Mouse (Mus musculus) midbrain, postnatal 0 days (tissue): ENCODE measurements around the gene Teddm1b. TPM values are rescaled to one million over a fixed set of nuclear protein-coding genes. Genes with fewer than 3 reads are reported as not detected.

Source experiments
- ATAC-seq: fragments of 200-750 bp; cut with Nextera tagmentation; 2 replicates; pipeline ENCODE4 v1.8.0; 2017; ENCODE audit warnings: moderate number of reproducible peaks, mild to moderate bottlenecking, moderate TSS enrichment, moderate library complexity; ENCODE audit not compliant: low FRiP score
- DNase-seq: peaks from one replicate; pipeline ENCODE4 v3.0.0-alpha.2; 2015; ENCODE audit warnings: low spot score
- H3K27ac ChIP-seq: fragments of 300-500 bp; sonication (generic); 2 replicates; pipeline ENCODE4 v1.5.1; 2014; ENCODE audit warnings: low read depth, mild to moderate bottlenecking, low read length, mixed read lengths
- H3K27me3 ChIP-seq: fragments of 300-500 bp; sonication (generic); 2 replicates; pipeline ENCODE4 v1.6.1; 2014; ENCODE audit warnings: low read length, control low read depth, mixed read lengths; ENCODE audit not compliant: insufficient read depth
- H3K36me3 ChIP-seq: fragments of 300-500 bp; sonication (generic); 2 replicates; pipeline ENCODE4 v1.6.1; 2014; ENCODE audit warnings: low read length, control low read depth, mixed read lengths; ENCODE audit not compliant: insufficient read depth
- H3K4me1 ChIP-seq: fragments of 300-500 bp; sonication (generic); 2 replicates; pipeline ENCODE4 v1.6.1; 2014; ENCODE audit warnings: mild to moderate bottlenecking, control low read depth, antibody characterized with exemption, low read length, mixed read lengths; ENCODE audit not compliant: insufficient read depth
- H3K4me2 ChIP-seq: fragments of 300-500 bp; sonication (generic); 2 replicates; pipeline ENCODE4 v1.6.1; 2014; ENCODE audit warnings: low read depth, mild to moderate bottlenecking, low read length, mixed read lengths; ENCODE audit not compliant: poor library complexity, severe bottlenecking
- H3K4me3 ChIP-seq: fragments of 300-500 bp; sonication (generic); 2 replicates; pipeline ENCODE4 v1.5.1; 2014; ENCODE audit warnings: low read depth, mild to moderate bottlenecking, low read length, moderate library complexity
- H3K9ac ChIP-seq: fragments of 300-500 bp; sonication (generic); replicated peaks from 2 replicates; pipeline ENCODE4 v1.6.1; 2014; ENCODE audit warnings: mild to moderate bottlenecking, low read length, moderate library complexity, mixed read lengths; ENCODE audit not compliant: poor library complexity, severe bottlenecking
- H3K9me3 ChIP-seq: fragments of 300-500 bp; sonication (generic); 2 replicates; pipeline ENCODE4 v1.6.1; 2016; ENCODE audit warnings: low read length, control low read depth
- CTCF ChIP-seq: IDR thresholded peaks from 2 replicates; pipeline ENCODE4 v1.5.1; 2016; ENCODE audit warnings: antibody characterized with exemption, mild to moderate bottlenecking
- WGBS: fragments of 180-500 bp; shearing (Covaris S2); extraction: QIAGEN DNeasy Blood & Tissue Kit; methylation state at CpG from one replicate; pipeline ENCODE4 v1.1.7; 2014; 5-methylcytosine and 5-hydroxymethylcytosine counted together
- polyA plus RNA-seq: library from polyadenylated mRNA; unstranded; fragments of >200 nt; fragmentation: Nextera tagmentation; extraction: Ambion mirVana; gene quantifications from 2 replicates; pipeline ENCODE4 v1.2.1, GENCODE M21; 2015
- total RNA-seq: library from RNA; depleted of rRNA; stranded (reverse); fragments of >200 nt; gene quantifications from 2 replicates; pipeline ENCODE4 v1.2.3, GENCODE M21; 2014

Gene Teddm1b
- total and polyA plus RNA-seq, 2 experiments from 2014 or later, result 0.21 TPM; not detected in 1

DNA sequence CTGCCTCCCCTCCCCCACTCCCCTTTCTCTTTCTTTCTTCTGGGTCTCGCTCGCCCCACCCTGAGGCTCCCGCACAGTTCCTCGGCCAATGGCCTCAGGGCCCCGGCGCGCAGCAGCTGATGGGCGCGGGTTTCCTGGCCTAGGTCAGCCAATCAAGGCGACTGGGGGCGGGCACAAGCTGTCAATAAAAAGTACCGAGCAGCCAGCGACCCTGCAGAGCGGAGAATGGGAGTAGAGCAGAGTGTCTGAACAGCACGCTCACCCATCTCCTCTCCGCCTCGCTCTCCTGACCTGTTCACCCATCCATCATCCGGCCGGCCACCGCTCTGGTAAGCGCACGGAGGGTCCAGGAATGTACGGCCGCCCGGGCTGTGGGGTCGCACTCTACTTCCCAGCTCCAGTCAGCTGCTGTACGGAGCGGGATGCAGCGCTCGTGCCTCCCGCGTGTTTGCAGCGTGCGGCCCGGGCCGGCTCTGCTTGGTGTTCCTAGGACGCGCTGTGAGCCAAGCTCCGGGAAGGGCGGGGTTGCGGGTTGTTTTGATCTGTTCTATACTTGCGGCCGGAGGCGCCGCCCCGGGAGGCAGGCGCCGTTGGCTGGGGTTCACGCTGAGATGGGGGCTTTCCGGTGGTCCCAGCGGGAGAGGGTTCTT, 25.7 kb downstream of the Teddm1b start, which contains the start of the genes Glul and Teddm2:
TSS of gene Glul (plus strand) at position 214 of the 650 bp plus-strand sequence.
TSS of gene Teddm2 (minus strand) at position 498 of the 650 bp plus-strand sequence.
- Histone ChIP-seq H3K4me1 (no peaks in the 10 kb centered on the region), H3K4me2 (peak within 1 kb of the TSS; percentile 85), H3K9ac (peak within 1 kb of the TSS; percentile 92), H3K9me3 (no peaks in the 10 kb centered on the region), H3K27me3 (no peaks in the 10 kb centered on the region), H3K4me3 (peak within 1 kb of the TSS; percentile 90), H3K36me3 (peaks cover 18% of the 10 kb centered on the region), H3K27ac (peak within 1 kb of the TSS; percentile 95)
- WGBS, result 0% methylated on average over 48 of the region's 51 CpGs
- ATAC-seq (peak; percentile 95), DNase-seq (peak; percentile 98)
- no peak for TF ChIP-seq CTCF

DNA sequence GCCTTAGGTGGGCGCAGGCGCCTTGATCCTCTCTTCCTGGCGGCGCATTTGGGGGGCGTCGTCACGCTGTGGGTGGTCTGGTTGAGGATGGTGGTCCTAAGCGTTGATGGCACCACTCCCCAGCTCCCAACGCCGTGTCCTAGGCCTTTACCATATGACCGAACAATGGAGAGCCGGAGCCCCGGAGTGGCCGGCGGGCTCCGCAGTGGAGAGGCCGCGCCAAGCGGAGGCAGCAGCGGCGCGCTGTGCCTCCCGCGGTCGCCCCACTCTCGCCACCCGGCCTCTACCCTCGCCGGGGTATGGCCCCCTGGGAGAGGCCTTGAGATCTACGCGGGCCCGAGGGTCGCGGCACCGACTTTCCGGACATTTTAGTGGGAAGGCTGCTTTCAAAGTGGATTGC, 26.2 kb downstream of the Teddm1b start:
- peak overlapping the region; percentile 85 for H3K4me2 ChIP-seq
- no peaks in the 10 kb centered on the region for H3K9me3 ChIP-seq
- peak overlapping the region; percentile 90 for H3K4me3 ChIP-seq
- peak overlapping the region; percentile 92 for H3K9ac ChIP-seq
- peak; percentile 62 for DNase-seq
- H3K36me3 ChIP-seq, result peaks cover 23% of the 10 kb centered on the region
- peak; percentile 52 for ATAC-seq
- under 1% methylated on average over 34 of the region's 36 CpGs for WGBS
- no peaks in the 10 kb centered on the region for H3K4me1 ChIP-seq
- no peak for TF ChIP-seq CTCF
- no peaks in the 10 kb centered on the region for H3K27me3 ChIP-seq
- peak overlapping the region; percentile 95 for H3K27ac ChIP-seq

DNA sequence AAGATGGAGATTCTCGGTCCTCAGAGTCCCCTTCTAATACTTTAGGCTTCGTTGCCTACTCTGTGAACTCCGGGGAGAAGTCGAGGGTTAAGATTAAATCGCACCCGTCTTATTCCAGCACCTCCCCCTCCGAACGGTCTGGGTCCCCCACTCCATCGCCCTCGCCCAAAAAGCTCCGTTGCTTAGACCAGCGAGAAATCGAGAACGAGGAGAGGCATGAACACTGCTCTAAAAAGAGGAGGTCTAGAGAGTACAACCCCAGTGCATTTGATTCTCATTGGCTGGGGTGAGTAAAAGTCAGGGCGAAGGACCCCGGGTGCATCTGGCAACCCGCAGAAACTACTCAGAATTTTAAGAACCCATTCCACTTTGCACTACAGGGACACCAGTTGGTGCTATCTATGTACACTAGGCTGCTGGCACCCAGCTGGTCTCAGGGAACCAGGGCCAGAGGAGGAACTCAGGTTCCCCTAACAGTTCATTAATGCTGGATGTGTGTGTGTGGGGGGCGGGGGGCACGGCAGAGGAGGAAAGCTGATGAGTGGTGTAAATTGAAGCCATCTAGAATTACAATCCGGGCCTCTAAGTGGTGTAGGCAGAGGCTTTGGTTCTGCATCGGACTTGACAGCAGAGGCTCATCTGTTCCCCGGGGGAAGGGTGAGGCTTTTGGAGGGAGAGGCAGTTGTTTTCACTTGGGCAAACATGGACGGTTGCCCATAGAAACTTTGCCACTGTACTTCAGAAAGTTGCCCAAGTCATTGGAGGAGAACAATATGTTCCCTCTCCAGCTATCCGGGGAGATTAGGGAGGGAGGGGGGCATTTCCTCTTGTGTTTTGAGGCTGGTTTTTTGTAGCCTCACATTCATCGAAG, 26.9 kb downstream of the Teddm1b start:
- DNase-seq, result peak; percentile 67
- ATAC-seq, result no peak
- Histone ChIP-seq H3K9ac (peak overlapping the region; percentile 92), H3K4me2 (peak overlapping the region; percentile 85), H3K27ac (peak overlapping the region; percentile 95), H3K4me3 (peak overlapping the region; percentile 90), H3K4me1 (no peaks in the 10 kb centered on the region), H3K9me3 (no peaks in the 10 kb centered on the region), H3K27me3 (no peaks in the 10 kb centered on the region), H3K36me3 (peaks cover 27% of the 10 kb centered on the region)
- TF ChIP-seq CTCF, result no peak
- WGBS, result 2% methylated on average over 25 of the region's 25 CpGs

DNA sequence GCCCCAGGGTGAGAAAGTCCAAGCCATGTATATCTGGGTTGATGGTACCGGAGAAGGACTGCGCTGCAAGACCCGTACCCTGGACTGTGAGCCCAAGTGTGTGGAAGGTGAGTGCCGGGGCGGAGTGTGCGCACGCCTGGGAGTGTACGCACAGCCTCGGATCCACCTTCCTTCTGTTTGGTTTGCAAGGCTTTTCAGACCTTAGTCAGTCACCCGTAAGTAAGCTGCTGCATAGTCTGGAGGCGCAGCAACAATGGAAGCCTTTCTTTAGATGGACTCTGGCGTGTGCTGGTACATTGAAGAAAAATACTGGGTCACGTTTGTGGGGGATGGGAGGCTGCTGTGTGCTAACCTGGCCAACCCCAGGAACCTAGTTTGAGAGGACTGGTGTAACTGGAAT, 28.9 kb downstream of the Teddm1b start:
- DNase-seq (no peak), ATAC-seq (no peak)
- H3K4me3 ChIP-seq, result peak overlapping the region; percentile 90; the same call in 1 of the 2 replicates
- no peaks in the 10 kb centered on the region for H3K4me1 ChIP-seq
- no peaks in the 10 kb centered on the region for H3K27me3 ChIP-seq
- no peak overlapping the region for H3K9ac ChIP-seq
- peaks cover 43% of the 10 kb centered on the region for H3K36me3 ChIP-seq
- no peak overlapping the region for H3K27ac ChIP-seq
- 71% methylated on average over 13 of the region's 13 CpGs for WGBS
- no peak for TF ChIP-seq CTCF
- H3K9me3 ChIP-seq, result no peaks in the 10 kb centered on the region
- H3K4me2 ChIP-seq, result peak overlapping the region; percentile 85

DNA sequence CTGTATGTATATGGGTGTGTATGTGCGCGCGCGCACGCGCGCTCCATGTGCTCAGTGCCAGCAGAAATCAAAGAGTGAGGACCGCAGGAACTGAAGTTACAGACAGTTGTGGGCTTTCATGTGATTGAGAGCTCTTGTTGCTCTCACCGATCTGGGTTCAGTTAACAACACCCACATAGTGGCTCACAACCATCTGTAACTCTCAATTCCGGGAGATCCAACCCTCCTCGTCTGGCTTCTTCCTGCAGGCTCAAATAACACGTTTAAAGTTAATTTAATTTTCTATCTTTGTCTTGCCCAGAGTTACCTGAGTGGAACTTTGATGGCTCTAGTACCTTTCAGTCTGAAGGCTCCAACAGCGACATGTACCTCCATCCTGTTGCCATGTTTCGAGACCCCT, 30.1 kb downstream of the Teddm1b start:
- Histone ChIP-seq H3K4me3 (no peak overlapping the region), H3K9me3 (no peaks in the 10 kb centered on the region), H3K4me2 (no peak overlapping the region), H3K27me3 (no peaks in the 10 kb centered on the region), H3K36me3 (peaks cover 51% of the 10 kb centered on the region), H3K9ac (no peak overlapping the region), H3K4me1 (no peaks in the 10 kb centered on the region), H3K27ac (no peak overlapping the region)
- no peak for DNase-seq
- WGBS, result 94% methylated on average over 14 of the region's 14 CpGs
- ATAC-seq, result no peak
- no peak for TF ChIP-seq CTCF

DNA sequence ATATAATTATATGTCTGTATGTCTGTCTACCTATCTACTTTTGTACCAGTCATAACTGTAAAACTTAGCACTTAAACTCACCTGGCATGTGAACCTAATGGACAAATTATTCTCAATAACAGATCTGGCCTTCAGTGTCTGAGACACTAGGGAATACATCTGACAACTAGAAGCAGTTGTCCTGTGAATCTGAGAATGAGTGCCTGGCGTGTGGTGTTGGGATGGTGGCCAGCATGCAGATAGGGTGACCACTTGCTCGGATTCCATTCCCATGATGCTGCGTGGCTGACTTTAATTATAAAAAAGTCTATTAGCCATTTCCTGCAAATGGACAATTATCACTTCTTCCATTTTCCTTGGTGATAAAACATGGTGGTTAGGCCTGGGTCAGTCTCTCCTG, 31.7 kb downstream of the Teddm1b start:
- peaks cover 60% of the 10 kb centered on the region for H3K36me3 ChIP-seq
- no peak for TF ChIP-seq CTCF
- DNase-seq, result no peak
- 81% methylated on average over 3 of the region's 3 CpGs for WGBS
- H3K27me3 ChIP-seq, result no peaks in the 10 kb centered on the region
- H3K4me3 ChIP-seq, result no peak overlapping the region
- H3K9ac ChIP-seq, result no peak overlapping the region
- no peak overlapping the region for H3K4me2 ChIP-seq
- H3K27ac ChIP-seq, result no peak overlapping the region
- H3K4me1 ChIP-seq, result no peaks in the 10 kb centered on the region
- H3K9me3 ChIP-seq, result no peaks in the 10 kb centered on the region
- no peak for ATAC-seq
